Mouse (Mus musculus): ENCODE data around the gene Klk14.
"Not testable (repeated sequence)": the region's sequence is repeated elsewhere in the genome, so short reads cannot be mapped to it uniquely, and the experiment has no call there.

Gene Klk14

GRCm38 (mm10) chr7:43690118-43690517, at the start of gene Klk14:
Gene Klk14, plus strand, starts transcription at chr7:43690418.
- in situ Hi-C loops (cut with MboI), result no loop called here

- in situ Hi-C loops (cut with MboI), result no loop called here
Measured at GRCm38 (mm10) chr7:43642587-43642986, 47.6 kb upstream of the Klk14 start.

- in situ Hi-C loops (cut with MboI), result no loop called here
Measured at GRCm38 (mm10) chr7:43643046-43643652, 47.1 kb upstream of the Klk14 start.

DNA sequence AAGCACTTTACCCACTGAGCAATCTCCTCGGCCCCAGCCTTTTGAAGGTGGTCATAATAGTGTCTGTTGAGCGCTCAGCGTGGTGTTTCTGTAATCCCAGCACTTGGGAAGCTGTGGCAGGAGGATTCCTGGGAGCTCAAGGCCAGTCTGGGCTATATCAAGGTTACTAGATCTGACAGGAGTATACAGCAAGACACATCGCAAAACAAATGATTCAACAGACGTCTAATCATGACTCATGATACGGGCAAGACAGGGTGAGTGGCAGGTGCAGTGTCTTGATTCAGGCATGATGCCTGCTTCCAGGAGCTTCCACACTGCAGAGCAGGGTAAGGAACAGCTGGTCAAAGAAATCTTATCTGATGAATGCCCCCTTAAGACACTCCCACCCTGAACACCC, 37.5 kb upstream of the Klk14 start:
- in situ Hi-C loops (cut with MboI), result no loop called here

DNA sequence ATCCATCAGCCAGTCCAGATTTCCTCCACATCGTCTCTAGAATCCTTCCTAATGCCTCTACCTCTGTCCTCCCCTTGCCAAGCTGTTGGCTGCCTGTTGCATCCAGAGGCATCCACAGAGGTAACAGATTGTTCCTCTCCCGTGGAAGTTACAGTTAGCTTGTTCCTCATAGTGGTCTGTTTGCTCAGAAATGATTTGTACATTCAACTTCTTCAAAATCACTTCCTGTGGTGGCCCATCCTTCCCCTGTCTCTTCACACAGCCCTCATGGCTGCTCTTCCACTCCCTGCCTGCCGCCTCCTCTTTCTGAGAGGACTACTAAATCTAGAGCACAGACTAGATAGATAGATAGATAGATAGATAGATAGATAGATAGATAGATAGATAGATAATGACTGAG, 35.7 kb upstream of the Klk14 start:
- in situ Hi-C loops (cut with MboI), result no loop called here

- in situ Hi-C loops (cut with MboI), result no loop called here
Measured at GRCm38 (mm10) chr7:43656232-43656631, 34.0 kb upstream of the Klk14 start.

- in situ Hi-C loops (cut with MboI), result no loop called here
Measured at GRCm38 (mm10) chr7:43660002-43660401, 30.2 kb upstream of the Klk14 start, which contains the start of gene Siglece. Gene Siglece, minus strand, starts transcription at chr7:43660161.

DNA sequence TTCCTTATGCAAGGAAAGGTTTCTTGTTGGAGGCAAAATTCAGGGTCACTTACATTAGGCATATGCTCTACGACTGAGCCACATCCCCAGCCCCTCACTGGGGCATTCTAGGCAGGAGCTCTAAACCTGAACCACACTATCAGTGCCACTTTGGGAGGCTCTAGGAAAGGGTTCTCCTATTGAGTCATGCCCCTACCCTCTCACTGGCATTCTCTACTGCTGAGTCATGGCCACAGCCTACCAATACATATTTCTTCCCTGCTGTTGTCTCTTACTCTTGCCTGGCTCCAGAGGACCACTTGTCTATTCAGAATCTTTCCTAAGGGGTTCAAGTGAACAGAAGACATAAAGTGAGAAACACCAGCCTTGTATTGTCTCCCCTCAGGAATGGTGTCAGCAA, 27.4 kb upstream of the Klk14 start:
- in situ Hi-C loops (cut with MboI), result no loop called here

GRCm38 (mm10) chr7:43667221-43667620, 23.0 kb upstream of the Klk14 start:
- in situ Hi-C loops (cut with MboI), result not testable (repeated sequence)

DNA sequence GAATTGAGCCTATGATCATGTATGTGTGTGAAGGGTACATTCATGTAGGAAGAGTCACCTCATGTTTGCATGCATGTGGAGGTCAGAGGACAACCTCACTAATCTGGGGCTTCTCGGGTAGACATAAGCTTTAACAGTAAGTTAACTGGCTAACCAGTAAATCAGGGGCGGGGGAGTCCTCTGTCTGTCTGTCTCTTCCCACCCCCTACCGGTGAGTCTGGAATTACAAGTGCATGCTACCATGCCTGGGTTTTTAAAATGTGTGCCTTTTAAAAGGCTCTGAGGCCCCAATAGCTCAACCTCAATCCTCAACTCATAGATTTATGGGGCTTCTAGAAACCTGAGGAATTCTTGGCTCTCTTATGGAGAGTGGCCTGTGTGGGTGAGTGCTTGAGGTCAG, 21.6 kb upstream of the Klk14 start:
- in situ Hi-C loops (cut with MboI), result no loop called here

GRCm38 (mm10) chr7:43671064-43671808, 19.0 kb upstream of the Klk14 start:
- in situ Hi-C loops (cut with MboI), result no loop called here

GRCm38 (mm10) chr7:43671809-43672580, 18.2 kb upstream of the Klk14 start, which contains the start of gene Ctu1:
Gene Ctu1, plus strand, starts transcription at chr7:43672016.
- in situ Hi-C loops (cut with MboI), result no loop called here

GRCm38 (mm10) chr7:43672581-43673260, 17.5 kb upstream of the Klk14 start:
- in situ Hi-C loops (cut with MboI), result no loop called here

- in situ Hi-C loops (cut with MboI), result no loop called here
Measured at GRCm38 (mm10) chr7:43675091-43675490, 15.1 kb upstream of the Klk14 start.

- in situ Hi-C loops (cut with MboI), result no loop called here
Measured at GRCm38 (mm10) chr7:43678517-43678916, 11.7 kb upstream of the Klk14 start.

GRCm38 (mm10) chr7:43680960-43681359, 9.3 kb upstream of the Klk14 start:
- in situ Hi-C loops (cut with MboI), result no loop called here

DNA sequence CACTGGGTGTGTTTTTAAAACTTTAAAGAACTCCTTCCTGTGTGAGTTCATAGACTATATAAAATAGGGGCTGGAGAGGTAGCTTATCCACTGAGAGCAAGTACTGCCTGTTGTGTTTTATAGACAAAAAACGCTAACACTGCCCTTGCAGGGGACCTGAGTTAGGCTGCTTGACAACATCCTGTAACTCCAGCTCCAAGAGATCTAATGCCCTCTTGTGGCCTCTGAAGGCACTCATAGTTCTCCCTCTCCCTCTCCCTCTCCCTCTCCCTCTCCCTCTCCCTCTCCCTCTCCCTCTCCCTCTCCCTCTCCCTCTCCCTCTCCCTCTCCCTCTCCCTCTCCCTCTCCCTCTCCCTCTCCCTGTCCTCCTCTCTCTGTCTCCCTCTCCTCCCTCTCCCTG, 7.7 kb upstream of the Klk14 start:
- in situ Hi-C loops (cut with MboI), result not testable (repeated sequence)

- in situ Hi-C loops (cut with MboI), result no loop called here
Measured at GRCm38 (mm10) chr7:43685088-43685487, 5.1 kb upstream of the Klk14 start.

GRCm38 (mm10) chr7:43710031-43710430, 19.8 kb downstream of the Klk14 start:
- in situ Hi-C loops (cut with MboI), result no loop called here

GRCm38 (mm10) chr7:43712267-43712666, 22.0 kb downstream of the Klk14 start, which contains the start of gene Klk13:
Gene Klk13, plus strand, starts transcription at chr7:43712567.
- in situ Hi-C loops (cut with MboI), result no loop called here

GRCm38 (mm10) chr7:43712917-43713316, 22.7 kb downstream of the Klk14 start:
- in situ Hi-C loops (cut with MboI), result no loop called here

- in situ Hi-C loops (cut with MboI), result no loop called here
Measured at GRCm38 (mm10) chr7:43713741-43714351, 23.6 kb downstream of the Klk14 start.
